Mouse (Mus musculus) neural tube, embryonic 10.5 days (tissue): ENCODE results near the gene Camkmt.

Source experiments
- DNase-seq: peaks from one replicate; pipeline ENCODE4 v3.0.0-alpha.2; 2017; ENCODE audit warnings: low spot score; ENCODE audit errors: extremely low spot score

Gene Camkmt

DNA sequence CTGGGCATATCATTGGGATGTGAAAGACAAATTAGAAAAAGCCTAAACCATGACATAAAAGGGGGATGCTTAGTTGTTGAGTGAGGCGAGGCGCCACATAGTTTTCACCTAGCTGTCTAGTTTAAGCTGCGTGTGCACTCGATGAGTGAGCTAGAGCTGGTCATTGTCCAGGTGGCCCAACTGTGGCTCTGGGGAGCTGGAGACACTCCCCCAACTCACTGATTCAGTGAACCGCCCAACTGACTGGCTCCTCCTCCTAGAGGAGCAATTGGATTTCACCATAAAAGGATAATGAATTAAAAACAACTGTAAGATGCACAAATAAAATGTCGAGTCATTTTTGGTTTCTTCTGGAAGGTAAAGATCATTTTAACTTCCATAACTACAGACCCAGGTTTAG lies 1.3 kb upstream of the Camkmt start:
- DNase-seq, result no peak

DNA sequence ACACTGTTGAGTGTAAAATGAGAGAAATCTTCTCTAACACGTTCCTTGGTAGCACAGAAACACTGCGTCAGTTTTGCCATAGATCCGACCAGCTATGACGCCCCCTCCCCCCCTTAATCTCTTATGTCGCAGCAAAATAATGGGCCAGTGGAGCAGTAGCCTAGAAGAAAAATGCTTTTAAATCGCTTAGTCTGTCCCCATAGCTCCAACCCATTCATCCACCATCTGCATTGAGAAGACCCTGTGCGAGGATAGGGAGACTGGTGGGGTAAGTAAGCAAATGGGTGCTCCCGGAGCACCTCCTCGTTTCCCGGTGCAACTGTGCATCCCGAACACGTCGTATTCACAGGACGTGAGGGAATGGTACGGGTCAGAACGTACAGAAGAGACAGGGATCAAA lies 731 bp upstream of the Camkmt start:
- no peak for DNase-seq

DNA sequence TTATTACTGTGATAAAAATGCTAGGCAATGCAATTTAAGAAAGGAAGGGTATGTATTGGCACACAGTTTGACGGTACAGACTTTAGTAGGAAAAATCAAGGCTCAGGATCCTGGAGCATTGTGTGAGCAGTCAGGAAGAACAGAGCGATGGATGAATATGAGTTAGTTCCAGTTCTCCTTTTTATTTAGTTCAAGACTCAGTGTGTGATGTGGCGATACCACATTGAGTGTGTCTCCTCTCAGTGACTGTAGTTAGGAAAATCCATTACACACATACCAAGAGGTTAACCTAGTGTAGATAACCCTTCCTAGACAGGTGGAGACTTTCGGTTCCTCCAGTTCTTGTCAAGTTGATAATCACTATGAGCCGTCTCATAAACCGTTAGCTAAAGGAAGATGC lies 1.4 kb downstream of the Camkmt start:
- no peak for DNase-seq

DNA sequence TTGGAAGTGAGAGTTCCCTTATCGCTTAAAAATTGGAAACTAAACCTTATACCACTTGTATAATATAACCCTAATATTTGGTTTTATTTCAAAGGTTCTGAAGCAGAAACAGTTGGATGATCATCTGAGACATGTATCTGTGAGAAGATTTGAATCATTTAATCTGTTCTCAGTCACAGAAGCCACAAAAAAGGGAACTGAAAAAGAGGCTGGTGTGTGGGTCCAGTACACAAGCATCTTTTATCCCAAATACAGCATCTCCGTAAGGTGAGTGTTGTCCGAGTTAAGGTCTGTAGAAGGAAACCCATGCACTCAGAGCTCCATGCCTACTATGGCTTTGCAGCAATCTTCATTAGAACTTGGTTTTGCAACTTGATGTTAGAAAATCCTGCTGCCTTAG lies 6.0 kb downstream of the Camkmt start:
- no peak for DNase-seq

DNA sequence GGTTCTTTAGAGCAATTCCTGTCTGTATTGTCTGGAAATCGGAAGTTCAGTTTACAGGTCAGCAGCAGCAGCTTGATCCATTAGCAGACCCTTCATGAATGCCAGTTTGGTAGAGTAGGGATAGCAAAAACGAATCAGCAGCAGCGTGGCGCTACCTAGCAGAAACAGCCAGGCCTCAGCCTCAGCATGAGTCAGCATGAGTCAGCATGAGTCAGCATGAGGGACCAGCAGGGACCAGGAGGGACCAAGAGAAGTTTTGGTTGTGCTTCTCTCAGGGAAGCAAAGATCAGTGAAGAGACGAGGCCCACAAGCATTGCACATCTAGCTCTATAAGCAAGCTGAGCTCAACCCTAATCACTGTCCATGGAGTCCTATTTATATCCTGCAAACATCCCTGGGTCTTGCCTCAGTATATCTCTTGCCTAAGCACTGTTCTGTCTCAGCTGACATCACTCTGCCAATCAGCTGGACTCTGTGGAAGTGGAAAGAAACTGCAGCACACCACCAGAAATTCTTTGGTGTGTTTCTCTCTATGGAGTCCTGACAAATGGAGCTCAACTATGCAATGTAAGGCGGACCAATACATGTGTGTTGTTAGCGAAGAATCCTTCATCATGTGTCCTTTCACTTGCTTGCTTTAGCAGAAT lies 8.4 kb downstream of the Camkmt start:
- no peak for DNase-seq

DNA sequence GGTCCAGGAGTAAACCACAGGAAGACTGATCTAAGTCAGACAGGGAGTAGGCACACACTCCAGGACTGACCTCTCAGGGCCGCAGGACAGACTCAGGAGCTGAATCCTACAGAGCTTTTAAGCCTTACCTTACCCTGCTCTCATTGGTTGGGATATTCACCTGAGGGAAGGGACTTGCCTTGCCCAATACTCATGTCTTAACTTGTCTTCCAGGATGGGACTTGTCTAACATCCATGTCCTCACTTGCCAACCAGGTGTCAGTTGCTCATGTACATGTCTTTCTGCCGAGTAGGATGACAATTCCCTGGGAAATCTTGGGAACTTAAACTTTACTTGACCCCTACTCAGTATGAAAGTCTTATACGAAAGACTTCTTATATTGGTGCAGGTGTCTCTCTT lies 9.9 kb downstream of the Camkmt start:
- DNase-seq, result no peak

DNA sequence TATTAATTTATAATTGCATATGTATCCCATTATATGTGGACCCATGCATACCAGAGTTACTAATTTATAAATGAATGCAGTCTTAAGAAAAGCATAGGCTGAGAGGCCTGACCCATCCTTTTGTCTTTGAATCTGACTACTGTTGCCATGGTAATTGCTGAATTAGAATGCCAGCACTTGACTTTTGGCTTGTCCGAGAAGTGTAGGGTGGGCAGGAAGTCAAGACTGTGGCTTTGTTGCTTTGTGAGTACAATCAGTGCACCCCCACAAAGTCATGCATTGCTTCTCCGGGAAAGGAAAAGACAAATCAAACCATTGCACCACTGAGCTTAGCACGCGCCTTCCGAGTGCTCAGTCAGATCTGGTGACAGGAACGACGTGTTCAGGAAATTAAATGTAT lies 11.4 kb downstream of the Camkmt start:
- DNase-seq, result no peak

DNA sequence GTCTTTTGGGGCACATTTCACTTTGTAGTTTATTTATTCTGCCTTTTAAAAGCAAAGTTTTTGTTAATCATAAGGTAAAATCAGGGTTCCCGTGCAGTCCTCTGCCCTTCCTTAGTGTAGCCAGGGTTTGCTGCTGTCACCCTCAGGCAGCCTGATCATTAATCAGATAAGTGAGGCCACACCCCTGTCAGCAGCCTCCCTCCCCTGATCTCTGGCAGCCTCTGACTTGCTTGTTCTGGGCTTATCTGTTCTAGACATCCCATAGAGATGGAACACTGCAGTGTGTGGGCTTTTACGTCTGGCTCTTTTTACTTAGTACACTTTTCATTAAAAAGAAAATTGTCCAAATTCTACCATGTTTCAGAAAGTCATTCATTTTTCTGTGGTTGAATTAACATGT lies 13.0 kb downstream of the Camkmt start:
- DNase-seq, result no peak

DNA sequence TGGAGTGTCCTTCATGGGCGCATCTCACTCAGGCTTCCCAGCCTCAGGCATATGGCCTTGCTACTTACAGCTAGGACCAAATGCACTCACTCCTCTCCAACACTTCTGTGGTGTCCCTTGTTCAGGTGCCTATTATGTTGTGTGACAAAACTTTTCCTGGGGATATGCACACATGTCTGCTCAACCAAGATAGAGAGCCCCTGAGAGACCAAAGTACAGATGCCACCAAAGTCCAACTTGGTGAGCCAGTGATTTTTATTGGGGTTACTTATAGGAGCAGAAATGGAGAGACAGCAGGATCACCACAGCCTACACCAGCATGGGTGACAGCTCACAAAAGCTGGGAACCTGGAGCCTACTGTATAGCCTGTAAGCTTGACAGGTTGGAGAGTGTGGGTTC lies 20.3 kb downstream of the Camkmt start:
- DNase-seq, result no peak

DNA sequence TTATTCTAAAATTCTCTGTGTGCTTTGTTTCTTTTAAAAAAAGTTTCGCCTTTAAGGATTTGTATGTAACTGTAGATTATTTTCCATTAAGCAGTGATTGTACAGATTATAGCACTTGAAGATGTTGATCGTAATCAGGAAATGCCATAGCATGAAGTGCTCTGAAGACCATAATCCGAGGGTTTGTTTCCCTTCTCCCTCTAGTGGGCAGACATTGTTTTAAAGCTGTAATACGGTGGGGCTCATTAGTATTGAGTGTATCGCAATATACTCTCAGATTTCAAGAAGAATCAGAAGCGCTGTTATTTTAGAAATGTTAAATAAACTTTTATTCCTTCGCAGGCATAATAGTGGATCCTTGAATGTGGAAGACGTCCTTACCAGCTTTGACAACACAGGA lies 23.1 kb downstream of the Camkmt start:
- DNase-seq, result no peak

DNA sequence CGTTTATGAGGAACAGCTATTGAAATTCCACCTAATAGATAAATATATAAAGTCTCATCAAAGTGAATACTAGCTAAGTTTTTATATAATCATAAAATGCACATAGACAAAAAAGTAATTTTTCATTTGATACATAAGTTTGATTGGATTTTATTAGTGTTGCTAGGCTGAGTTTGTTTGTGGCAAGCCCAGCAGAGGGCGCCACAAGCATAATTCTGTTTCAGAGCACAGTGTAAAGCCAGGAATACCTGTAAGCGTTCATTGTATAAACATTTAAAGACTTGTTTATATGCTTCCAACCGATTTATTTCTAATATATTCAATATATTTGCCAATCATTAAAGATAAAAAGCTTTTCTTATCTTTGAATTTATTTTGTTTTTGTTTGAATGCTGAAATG lies 26.3 kb downstream of the Camkmt start:
- DNase-seq, result peak; percentile 26

DNA sequence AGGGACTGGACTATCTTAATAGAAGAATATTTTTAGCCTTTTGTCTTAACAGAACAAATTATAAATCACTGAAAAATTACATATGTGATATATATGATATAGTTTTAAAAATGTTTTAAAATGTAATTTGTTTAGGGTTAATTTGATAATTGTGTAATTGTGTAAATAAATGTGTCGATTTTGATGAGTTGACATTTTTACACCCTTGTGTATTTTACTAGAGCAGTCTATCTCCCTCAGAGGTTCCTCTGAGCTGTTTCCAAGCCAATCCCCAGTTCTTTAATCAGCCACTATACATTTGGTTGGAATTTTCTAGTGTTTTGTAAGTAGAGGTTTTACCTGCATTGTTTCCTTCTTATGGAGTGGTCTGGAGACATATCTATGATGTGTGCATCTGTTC lies 48.0 kb downstream of the Camkmt start:
- DNase-seq, result no peak

DNA sequence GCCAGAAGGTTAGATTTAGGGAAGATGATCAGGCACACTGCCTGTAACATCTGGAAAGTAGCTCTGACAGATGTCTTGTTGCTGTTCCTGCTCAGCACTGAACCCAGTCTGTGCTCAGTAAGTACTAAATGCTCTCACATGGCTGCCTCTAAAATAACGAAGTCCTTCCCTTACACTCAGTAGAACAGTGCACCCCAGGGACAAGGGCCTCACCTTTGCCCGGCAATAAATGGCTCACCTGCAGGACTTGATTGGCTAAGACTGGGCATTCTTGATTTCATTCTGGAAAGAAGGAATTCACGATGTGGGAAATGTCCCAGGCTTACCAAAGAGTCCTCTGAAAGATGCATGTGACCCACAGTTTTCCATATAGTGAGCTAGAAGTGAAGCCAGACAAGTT lies 51.3 kb downstream of the Camkmt start:
- no peak for DNase-seq

DNA sequence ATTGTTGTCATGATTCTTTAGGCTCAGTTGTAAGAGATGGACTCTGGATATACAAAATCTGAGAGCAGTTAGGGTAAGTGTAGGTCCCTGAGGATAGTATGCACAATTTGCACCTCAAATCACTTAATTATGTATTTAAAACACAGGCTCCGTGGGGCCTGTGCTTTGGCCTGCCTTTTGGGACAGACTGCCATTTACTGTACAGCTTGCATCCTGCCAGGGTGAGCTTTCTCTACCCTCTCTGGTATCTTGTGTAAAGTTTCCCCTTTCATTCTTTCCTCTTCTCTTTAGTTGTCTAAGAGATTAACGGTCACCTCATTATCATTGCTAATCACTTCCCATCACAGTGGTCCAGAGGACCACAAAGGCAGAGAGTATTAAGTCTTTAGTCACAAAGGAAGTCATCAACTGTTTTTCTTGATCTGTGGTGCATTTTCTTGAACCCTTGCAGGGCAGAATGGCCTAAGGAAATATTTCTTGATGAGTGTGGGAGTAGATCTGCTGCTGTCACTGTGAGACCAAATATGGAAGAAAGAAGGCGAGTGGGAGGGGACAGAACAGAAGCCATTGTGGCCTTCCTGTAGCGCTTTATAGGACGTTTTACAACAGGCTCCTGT lies 52.3 kb downstream of the Camkmt start:
- DNase-seq, result peak; percentile 15

DNA sequence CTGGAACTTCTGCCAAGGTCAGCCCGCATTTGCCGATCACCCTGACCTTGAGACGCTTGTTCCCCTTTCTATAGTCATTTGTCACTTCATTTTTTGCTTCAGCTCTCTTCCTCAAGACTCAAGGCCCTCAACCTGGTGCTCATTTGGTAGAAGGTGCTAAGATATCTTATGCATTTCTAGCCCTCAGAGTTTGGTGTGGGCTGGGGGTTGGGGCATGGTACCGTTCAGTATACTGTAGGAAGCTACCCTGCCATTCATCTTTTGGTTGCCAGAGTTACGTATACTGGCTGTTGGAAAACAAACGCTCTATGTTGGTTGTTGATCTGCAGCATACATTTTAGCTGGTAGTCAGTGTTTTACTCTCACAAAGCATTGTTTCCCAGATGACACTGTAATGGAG lies 53.8 kb downstream of the Camkmt start:
- no peak for DNase-seq

DNA sequence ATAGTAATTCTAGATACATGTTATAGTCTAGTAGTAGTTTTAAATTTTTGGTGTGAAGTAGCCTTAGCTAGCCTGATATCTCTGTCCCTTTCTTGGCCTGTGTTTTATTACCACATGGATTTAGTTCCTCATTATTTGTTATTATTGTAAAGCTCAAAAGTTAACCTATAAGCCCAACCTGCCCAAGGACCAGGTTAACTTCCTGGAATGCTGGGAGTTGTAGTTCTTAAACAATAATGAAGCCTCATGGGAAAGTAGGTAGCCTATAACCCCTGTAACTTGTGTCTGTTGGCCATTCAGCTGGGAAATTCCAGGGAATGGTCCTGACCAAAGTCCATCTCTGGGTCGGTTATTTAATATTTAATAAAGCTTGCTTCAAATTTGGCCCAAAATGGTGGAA lies 58.0 kb downstream of the Camkmt start:
- DNase-seq, result no peak

DNA sequence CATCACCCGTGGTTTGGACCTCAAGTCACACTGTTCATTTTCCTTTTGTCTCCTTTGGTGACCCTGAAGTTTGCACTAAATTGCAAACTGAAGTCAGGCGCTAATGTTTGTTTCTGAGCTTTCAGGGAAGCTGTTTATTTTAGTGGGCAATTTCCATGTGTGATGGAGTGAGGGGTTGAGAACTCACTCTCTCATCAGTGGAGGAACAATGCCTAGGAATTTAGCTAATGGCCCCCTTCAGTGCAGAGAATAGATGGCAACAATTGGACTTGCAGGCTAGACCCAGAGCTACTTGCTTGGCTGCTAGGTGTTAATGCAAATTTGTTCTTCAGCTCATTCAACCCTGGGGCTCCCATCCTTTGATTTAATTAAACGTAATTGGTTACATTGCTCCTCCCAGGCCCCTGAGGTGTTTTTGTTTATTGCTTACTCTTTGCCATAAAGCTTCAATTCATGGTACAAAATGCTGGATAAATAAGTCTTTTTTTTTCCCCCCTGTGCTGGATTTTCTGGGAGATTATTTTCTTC lies 58.9 kb downstream of the Camkmt start:
- no peak for DNase-seq

DNA sequence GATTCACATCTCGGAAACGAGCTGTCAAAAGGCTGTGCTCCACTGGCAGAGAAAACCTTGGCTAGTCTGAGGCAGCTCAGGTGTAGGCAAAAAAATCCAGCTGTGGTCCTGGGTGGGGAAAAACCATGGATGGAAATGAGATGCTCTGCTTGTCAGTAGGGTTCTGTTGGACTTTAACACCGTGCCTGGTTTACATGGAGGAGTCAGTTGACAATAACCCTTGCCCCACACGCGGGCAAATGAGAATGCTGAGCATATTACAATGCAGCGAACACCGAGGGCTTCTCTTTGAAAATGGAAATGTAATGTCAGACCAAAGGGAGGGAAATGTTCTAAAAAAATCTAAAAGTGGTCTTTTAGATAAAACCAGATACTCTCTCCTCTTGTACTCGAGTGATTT lies 60.9 kb downstream of the Camkmt start:
- no peak for DNase-seq

DNA sequence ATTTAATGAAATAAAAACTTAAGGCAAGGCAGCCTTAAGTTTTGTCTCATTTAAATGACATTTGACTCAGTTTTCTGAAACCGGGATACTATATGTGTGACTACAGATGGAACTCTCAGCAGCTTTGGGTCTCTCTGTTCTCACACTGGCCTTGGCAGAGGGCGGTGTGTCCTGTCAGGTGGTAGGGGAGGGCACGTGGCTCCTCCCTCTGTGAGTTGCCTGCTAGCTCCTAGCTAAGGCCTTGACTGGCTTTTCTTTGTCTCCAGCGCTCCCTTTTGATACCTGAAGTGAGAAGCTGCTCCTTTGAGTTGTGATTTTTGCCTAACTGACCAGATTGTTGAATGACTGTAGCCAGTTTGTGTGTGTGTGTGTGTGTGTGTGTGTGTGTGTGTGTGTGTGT lies 67.8 kb downstream of the Camkmt start:
- no peak for DNase-seq

DNA sequence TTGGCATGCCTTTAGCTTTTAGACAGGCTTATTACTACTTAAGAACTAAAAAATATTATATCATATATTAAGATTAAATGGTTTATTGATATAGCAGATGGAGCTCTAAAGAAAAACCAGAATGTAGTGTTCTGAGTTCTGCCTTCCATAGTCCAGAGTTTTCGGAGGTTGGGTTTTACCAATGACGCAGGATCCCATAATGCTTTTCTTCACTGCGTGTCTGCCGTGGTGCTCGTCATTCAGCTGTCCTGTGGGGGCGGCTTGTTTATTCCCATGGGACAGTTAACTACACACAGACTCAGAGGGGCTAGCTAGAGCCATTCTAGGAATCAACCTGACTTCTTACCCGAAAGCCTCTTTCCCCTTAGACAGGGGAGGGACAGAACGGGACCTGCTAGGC lies 69.2 kb downstream of the Camkmt start:
- no peak for DNase-seq

DNA sequence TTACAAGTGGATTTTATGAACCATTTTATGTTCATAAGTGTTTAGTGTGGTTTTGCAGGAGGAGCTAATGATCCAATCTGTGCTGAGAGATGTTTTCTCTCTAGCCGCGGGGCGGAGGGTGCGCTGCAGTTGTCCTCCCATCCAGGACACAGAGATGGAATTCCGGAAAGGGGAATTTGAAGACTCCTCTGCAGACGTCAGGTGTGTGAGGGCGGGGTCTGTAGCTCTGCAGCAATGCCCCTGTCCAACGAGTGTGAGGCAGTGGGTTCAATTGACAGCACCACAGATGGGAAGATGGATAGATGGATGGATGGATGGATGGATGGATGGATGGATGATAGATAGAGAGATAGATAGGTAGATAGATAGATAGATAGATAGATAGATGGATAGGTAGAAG lies 70.4 kb downstream of the Camkmt start:
- no peak for DNase-seq

DNA sequence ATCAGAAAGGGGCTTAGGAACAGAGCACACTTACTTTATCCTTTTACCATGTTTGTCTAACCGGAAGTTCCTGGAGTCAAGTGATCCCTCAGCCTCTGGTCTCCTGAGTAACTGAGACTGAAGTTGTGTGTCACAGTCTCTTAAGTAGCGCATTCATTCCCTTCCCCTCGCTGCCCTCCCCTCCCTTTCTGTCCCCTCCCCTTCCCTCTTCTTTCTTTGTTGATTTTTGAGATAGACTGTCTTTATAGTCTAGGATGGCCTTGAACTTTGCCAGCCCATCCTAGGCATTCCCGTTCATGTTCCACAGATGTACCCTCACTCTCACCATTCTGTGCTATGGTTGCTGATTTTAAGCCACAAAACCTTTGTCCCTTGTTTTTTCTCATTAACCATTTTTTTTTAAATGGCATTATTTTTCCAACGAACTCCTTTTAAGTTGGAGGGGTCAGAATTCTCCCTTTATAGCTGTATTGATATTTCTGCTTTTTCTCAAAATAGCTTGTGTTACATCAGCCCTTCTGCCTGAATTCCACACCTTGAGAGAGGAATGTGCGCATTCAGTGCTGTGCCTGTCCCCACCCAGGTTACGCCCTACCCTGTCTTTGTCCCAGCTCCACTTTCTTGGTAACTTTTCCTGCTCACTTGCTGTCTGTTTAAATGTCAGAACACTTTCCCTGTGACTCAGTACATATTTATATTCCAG lies 72.4 kb downstream of the Camkmt start:
- DNase-seq, result no peak

DNA sequence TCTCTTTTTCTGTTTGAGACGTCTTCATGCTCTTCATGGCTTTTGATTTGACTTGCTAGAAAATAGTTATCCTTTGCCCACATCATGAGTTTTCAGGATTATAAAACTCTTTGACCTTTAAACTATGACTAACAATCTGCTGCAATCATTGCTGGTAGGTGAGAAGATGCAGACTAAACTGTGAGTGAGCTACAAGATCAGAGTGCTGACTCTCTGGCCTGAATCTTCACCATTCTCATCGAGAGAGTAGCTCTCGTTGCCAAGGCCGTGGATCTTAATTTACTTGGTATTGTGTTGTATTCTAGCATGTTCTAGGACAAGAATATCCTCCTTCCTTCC lies 72.9 kb downstream of the Camkmt start:
- no peak for DNase-seq
